Mouse (Mus musculus) ES-Bruce4 (cell line): ENCODE results near the gene Olfr1511. TPM values are rescaled to one million over a fixed set of nuclear protein-coding genes. Genes with fewer than 3 reads are reported as not detected.

ENCODE experiments used
- H3K27ac ChIP-seq: 2 replicates; pipeline ENCODE4 v1.5.1; 2012; ENCODE audit warnings: low read length, inconsistent platforms; ENCODE audit not compliant: insufficient read depth
- H3K27me3 ChIP-seq: 2 replicates; pipeline ENCODE4 v1.6.1; 2012; ENCODE audit warnings: mild to moderate bottlenecking, low read length, inconsistent platforms; ENCODE audit not compliant: control insufficient read depth, poor library complexity, insufficient read depth, severe bottlenecking
- H3K36me3 ChIP-seq: 2 replicates; pipeline ENCODE4 v1.6.1; 2012; ENCODE audit warnings: inconsistent platforms, mild to moderate bottlenecking, low read length, moderate library complexity; ENCODE audit not compliant: control insufficient read depth, poor library complexity, insufficient read depth, severe bottlenecking
- H3K4me1 ChIP-seq: one replicate; pipeline ENCODE4 v1.8.1; 2011; ENCODE audit warnings: low read length; ENCODE audit not compliant: control insufficient read depth, insufficient read depth
- H3K4me3 ChIP-seq: 2 replicates; pipeline ENCODE4 v1.5.1; 2011; ENCODE audit warnings: low read depth, mild to moderate bottlenecking, low read length
- H3K9ac ChIP-seq: 2 replicates; pipeline ENCODE4 v1.6.1; 2012; ENCODE audit warnings: low read depth, mild to moderate bottlenecking, inconsistent platforms; ENCODE audit not compliant: poor library complexity, severe bottlenecking
- H3K9me3 ChIP-seq: replicated peaks from 2 replicates; pipeline ENCODE4 v1.6.1; 2012; ENCODE audit warnings: mild to moderate bottlenecking, low read length, inconsistent platforms; ENCODE audit not compliant: control insufficient read depth, poor library complexity, insufficient read depth, severe bottlenecking
- CTCF ChIP-seq: IDR thresholded peaks from one replicate; pipeline ENCODE4 v1.8.1; 2011; ENCODE audit warnings: low read depth, low read length
- EP300 ChIP-seq: IDR thresholded peaks from 2 replicates; pipeline ENCODE4 v1.6.1; 2011; ENCODE audit warnings: low read depth, low read length; ENCODE audit not compliant: insufficient read depth
- POLR2A ChIP-seq: IDR thresholded peaks from one replicate; pipeline ENCODE4 v1.8.1; 2011; ENCODE audit warnings: low read length; ENCODE audit not compliant: insufficient read depth
- polyA plus RNA-seq: library from polyadenylated mRNA; stranded (reverse); fragments of >200 nt; gene quantifications from 2 replicates; pipeline ENCODE4 v1.2.4, GENCODE M21; 2011; ENCODE audit warnings: low read depth; ENCODE audit not compliant: missing spikeins, insufficient read depth, insufficient read length

The Olfr1511 gene
- polyA plus RNA-seq, 1 experiment = not detected

DNA sequence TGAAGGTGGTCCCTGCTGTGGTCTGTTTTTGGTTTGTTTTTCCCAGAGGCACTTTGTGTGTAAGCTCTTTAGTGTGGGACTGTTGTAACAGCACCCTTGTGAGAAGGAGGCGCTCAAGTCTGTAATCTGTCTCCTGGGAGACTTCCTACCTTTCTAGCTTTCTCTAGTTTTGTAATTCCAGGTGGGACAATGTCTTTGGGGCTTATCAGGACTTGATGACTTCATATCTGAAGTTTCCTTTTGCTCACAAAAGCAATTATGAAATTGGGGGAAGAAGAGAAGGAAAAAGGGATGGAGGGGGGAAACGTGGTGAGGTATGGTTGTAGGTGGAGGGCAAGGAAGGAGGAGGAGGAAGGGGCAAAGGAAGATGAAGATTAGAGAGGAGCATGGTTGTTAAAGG, 18.1 kb downstream of the Olfr1511 start, which contains the start of gene Olfr1512:
Gene Olfr1512 (minus strand): TSS at position 101 of the 400 bp plus-strand sequence.
- H3K27ac ChIP-seq = no peak within 1 kb of the TSS
- no peaks in the 10 kb centered on the region for H3K36me3 ChIP-seq
- no peaks in the 10 kb centered on the region for H3K27me3 ChIP-seq
- no peak within 1 kb of the TSS for H3K9ac ChIP-seq
- no peaks in the 10 kb centered on the region for H3K9me3 ChIP-seq
- TF ChIP-seq EP300 (no peak), POLR2A (no peak), CTCF (no peak)
- H3K4me3 ChIP-seq = no peak within 1 kb of the TSS
- no peaks in the 10 kb centered on the region for H3K4me1 ChIP-seq

DNA sequence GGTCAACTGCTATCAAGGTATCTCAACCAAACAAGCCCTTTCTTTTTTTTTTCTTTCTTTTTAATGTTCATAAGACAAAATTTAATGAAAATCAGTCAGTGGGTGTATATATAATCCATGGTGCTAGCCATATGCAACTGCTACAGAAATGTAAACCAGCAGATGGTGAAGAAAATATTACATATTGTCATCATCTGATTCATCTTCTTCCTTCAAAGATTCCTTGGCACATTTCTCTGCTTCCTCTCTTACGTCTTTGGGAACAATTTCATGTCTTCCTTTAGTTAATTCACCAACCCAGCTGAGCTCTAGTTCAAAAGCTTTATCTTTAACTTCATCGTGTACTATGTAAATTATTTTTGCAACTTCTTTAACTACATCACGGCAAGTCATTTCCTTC, 28.4 kb downstream of the Olfr1511 start:
- Histone ChIP-seq H3K9me3 (peaks cover 23% of the 10 kb centered on the region), H3K27me3 (no peaks in the 10 kb centered on the region), H3K27ac (no peak overlapping the region), H3K9ac (no peak overlapping the region), H3K36me3 (no peaks in the 10 kb centered on the region), H3K4me3 (no peak overlapping the region), H3K4me1 (no peaks in the 10 kb centered on the region)
- no peak for TF ChIP-seq CTCF
- TF ChIP-seq EP300 = no peak
- TF ChIP-seq POLR2A = no peak

DNA sequence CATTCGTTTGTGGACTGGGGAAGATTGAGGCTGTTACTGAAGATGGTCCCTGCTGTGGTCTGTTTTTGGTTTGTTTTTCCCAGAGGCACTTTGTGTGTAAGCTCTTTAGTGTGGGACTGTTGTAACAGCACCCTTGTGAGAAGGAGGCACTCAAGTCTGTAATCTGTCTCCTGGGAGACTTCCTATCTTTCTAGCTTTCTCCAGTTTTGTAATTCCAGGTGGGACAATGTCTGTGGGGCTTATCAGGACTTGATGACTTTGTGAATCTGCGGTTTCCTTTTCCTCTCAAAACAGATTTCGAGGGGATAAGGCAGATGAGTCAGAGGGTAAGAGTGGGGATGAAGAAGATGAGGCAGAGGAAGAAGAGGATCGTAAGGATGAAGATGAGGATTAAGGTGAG, 40.9 kb downstream of the Olfr1511 start, which contains the start of gene Olfr1513:
Gene Olfr1513 (minus strand): TSS at position 101 of the 400 bp plus-strand sequence.
- no peaks in the 10 kb centered on the region for H3K27me3 ChIP-seq
- no peak within 1 kb of the TSS for H3K9ac ChIP-seq
- H3K36me3 ChIP-seq = no peaks in the 10 kb centered on the region
- H3K4me3 ChIP-seq = no peak within 1 kb of the TSS
- TF ChIP-seq CTCF (no peak), EP300 (no peak), POLR2A (no peak)
- no peaks in the 10 kb centered on the region for H3K4me1 ChIP-seq
- H3K27ac ChIP-seq = no peak within 1 kb of the TSS
- H3K9me3 ChIP-seq = no peaks in the 10 kb centered on the region

Other genes with a start within 250 kb of the Olfr1511 start
- 217 and 224 TPM in 2 replicates for gene Supt16, start 200.0 kb downstream of the Olfr1511 start, polyA plus RNA-seq
- gene Chd8, start 139.6 kb downstream of the Olfr1511 start, polyA plus RNA-seq = 175 and 178 TPM in 2 replicates
- gene Tox4, start 118.2 kb downstream of the Olfr1511 start, polyA plus RNA-seq = 66.5 and 67.4 TPM in 2 replicates
- 16.5 and 23.2 TPM in 2 replicates for gene Rab2b, start 117.8 kb downstream of the Olfr1511 start, polyA plus RNA-seq
- gene Mettl3, start 92.3 kb downstream of the Olfr1511 start, polyA plus RNA-seq = 65.8 and 67.6 TPM in 2 replicates
- gene Sall2, start 68.6 kb downstream of the Olfr1511 start, polyA plus RNA-seq = 10.0 and 11.4 TPM in 2 replicates
- gene Olfr1513, start 41.0 kb downstream of the Olfr1511 start, polyA plus RNA-seq = not detected in 2 replicates
- gene Olfr1512, start 18.2 kb downstream of the Olfr1511 start, polyA plus RNA-seq = not detected in 2 replicates
- not detected in 2 replicates for gene Olfr1510, start 17.0 kb upstream of the Olfr1511 start, polyA plus RNA-seq
- not detected in 2 replicates for gene Olfr1509, start 45.6 kb upstream of the Olfr1511 start, polyA plus RNA-seq
- gene Olfr1508, start 70.1 kb upstream of the Olfr1511 start, polyA plus RNA-seq = not detected in 2 replicates
- not detected in 2 replicates for gene Olfr1507, start 98.4 kb upstream of the Olfr1511 start, polyA plus RNA-seq